Mouse (Mus musculus): ENCODE data around the gene Rcc2. TPM values are rescaled to one million over a fixed set of nuclear protein-coding genes. Genes with fewer than 3 reads are reported as not detected.
A peak's percentile ranks its signal among the peaks of the same experiment; 100 is the strongest.

Gene Rcc2
- polyA plus RNA-seq, 1 experiment from 2014 or later: 38.5 TPM

DNA sequence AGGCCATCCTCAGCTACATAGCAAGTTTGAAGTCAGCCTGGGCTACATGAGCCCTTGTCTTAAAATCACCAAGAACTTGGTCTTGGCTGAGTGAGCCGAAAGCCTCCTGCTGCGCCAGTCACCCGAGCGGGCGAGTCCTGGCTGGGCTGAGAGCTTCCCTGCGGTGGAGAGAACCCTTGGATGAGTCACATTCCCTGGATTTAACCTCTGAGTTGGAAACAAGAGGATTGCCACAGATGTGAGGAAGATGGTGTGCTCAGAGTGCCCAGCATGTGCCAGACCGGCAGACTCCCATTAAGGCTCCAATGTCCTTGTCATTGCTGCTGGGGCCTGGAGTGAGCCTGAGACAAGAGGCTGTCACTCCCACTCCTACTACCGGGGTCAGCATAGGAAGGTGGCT is 32.5 kb upstream of the Rcc2 start:
- no peak for ATAC-seq (ENCODE audit: insufficient number of reproducible peaks, low FRiP score)
- no peaks in the 10 kb centered on the region for H3K36me3 ChIP-seq
- no peak overlapping the region for H3K4me3 ChIP-seq
- no peak overlapping the region for H3K4me2 ChIP-seq
- no peaks in the 10 kb centered on the region for H3K27me3 ChIP-seq (replicated peaks)
- WGBS: 69% methylated on average over 8 of the region's 8 CpGs
- H3K9ac ChIP-seq: no peak overlapping the region
- no peak overlapping the region for H3K27ac ChIP-seq (ENCODE audit: poor library complexity, severe bottlenecking)
- H3K4me1 ChIP-seq (replicated peaks): peaks cover 11% of the 10 kb centered on the region
- no peaks in the 10 kb centered on the region for H3K9me3 ChIP-seq (replicated peaks)

DNA sequence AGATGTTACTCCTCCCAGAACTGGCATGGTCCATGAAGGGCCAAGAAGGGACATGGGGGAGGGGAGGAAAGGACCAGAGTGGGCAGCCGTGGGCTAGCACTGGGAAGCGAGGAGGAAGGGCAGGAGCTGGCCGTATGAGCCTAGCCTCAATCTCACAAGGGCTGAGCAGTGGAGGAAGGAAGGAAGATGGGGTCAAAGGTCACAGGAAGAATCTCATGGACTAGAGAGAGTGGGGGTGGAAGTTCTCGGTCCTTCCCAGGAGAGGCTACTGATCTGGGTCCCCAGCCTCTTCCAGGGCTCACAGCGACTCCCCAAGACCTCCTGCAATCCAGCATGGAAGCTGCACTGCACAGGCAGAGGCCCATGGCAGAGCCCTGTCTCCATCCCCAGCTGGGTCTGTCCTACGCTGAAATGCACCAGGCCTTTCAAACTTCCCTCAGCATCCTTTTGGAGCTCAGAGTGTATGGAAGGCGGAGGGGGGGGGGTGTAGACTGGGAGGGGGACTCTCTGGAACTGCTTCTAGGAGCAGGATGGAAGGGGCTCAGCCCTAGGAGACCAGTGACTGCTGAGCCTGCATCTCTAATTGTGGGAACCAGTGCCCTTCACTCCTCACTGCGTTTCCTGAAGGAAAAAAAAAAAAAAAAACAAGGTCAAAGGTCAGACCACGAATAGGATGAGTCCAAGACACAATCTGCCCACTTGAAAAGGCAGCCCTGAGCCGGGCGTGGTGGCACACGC is 26.6 kb upstream of the Rcc2 start:
- H3K27ac ChIP-seq (ENCODE audit: poor library complexity, severe bottlenecking): no peak overlapping the region
- H3K4me3 ChIP-seq: no peak overlapping the region
- 53% methylated on average over 12 of the region's 12 CpGs for WGBS
- H3K4me2 ChIP-seq: no peak overlapping the region
- H3K9ac ChIP-seq: no peak overlapping the region
- 0 out of 2 replicates have a peak, but pooled peaks cover 4% of the 10 kb centered on the region for H3K4me1 ChIP-seq (replicated peaks)
- peak; percentile 51; the same call in 1 of the 2 replicates for ATAC-seq (ENCODE audit: insufficient number of reproducible peaks, low FRiP score)
- no peaks in the 10 kb centered on the region for H3K36me3 ChIP-seq
- H3K27me3 ChIP-seq (replicated peaks): no peaks in the 10 kb centered on the region
- no peaks in the 10 kb centered on the region for H3K9me3 ChIP-seq (replicated peaks)

DNA sequence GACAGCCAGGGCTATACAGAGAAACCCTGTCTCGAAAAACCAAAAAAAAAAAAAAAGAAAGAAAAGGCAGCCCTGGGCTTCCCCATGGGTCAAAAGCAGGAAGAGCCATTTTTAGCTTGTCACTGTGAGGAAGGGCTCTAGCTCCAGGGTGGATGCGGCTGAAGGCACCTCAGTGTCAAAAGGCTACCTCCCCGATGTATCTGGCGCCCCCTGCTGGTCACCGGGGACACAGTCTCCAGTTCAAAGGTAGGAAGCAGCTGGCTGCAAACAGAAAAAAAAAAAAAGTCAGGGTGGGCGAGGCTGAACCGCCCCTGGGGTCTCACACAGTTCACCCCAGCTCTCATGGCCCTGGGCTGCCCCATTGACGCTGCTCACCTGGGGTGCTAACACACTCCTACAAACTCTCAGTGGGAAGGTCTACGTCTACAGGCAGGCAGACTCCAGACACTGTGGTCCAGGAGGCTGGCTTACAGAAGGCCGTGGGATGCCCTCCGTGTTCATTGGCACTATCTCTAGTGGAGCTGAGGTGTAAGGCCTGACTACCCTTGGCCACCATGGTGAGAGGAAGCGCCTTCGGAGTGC is 25.9 kb upstream of the Rcc2 start:
- no peak overlapping the region for H3K9ac ChIP-seq
- ATAC-seq (ENCODE audit: insufficient number of reproducible peaks, low FRiP score): no peak
- no peak overlapping the region for H3K27ac ChIP-seq (ENCODE audit: poor library complexity, severe bottlenecking)
- no peaks in the 10 kb centered on the region for H3K36me3 ChIP-seq
- 0 out of 2 replicates have a peak, but pooled peaks cover 4% of the 10 kb centered on the region for H3K4me1 ChIP-seq (replicated peaks)
- no peaks in the 10 kb centered on the region for H3K9me3 ChIP-seq (replicated peaks)
- no peak overlapping the region for H3K4me2 ChIP-seq
- no peaks in the 10 kb centered on the region for H3K27me3 ChIP-seq (replicated peaks)
- H3K4me3 ChIP-seq: no peak overlapping the region
- WGBS: 28% methylated on average over 11 of the region's 13 CpGs

DNA sequence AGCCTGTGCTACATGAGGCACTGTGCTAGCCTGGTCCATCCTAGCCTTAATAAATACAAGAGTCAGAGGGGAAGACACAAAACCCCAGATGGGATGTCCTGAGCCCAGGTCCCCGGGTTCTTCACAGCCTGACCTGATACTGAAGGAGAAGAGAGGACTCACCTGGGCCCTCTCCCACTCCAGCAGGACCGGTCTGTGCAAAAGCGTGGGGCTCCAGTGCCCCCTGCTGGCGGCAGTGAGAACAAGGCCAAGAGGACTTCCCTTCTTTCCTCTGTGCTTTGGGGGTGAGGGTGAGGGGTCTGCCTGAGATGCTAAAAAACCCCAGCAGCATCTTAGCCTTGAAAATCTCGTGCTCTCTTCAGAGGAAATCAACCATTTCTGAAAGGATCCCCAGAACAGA is 21.3 kb upstream of the Rcc2 start:
- peaks cover 8% of the 10 kb centered on the region for H3K4me1 ChIP-seq (replicated peaks)
- 0 out of 2 replicates have a peak, but pooled peaks have one; percentile 18 for ATAC-seq (ENCODE audit: insufficient number of reproducible peaks, low FRiP score)
- no peaks in the 10 kb centered on the region for H3K9me3 ChIP-seq (replicated peaks)
- no peak overlapping the region for H3K4me3 ChIP-seq
- H3K27me3 ChIP-seq (replicated peaks): no peaks in the 10 kb centered on the region
- WGBS: 16% methylated on average over 5 of the region's 5 CpGs
- H3K27ac ChIP-seq (ENCODE audit: poor library complexity, severe bottlenecking): no peak overlapping the region
- no peak overlapping the region for H3K4me2 ChIP-seq
- H3K9ac ChIP-seq: no peak overlapping the region
- no peaks in the 10 kb centered on the region for H3K36me3 ChIP-seq

DNA sequence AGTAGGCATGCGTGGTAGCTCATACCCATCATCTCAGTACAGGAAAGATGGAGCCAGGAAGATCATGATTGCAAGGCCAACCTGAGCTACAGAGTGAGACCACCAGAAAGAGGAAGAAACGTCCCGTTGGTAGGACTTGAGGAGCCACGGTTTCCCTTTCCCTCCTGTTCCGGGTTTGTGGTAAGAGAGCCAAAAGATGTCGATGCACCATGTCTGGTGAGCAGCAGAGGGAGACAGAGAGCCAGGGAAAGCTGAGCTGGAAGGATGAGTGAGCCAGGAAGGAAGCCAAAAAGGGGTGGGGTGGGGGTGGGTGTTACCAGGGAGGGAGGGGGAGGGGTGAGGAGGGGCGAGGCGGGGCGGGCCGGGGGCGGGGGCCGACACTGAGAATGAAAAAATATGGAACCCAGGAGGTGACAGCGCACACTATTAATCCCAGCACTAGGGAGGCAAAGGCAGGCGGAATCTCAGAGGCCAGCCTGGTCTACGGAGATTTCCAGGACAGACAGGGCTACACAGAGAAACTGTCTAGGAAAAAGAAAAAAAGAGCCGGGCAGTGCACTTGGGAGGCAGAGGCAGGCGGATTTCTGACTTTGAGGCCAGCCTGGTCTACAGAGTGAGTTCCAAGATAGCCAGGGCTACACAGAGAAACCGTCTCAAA is 20.5 kb upstream of the Rcc2 start:
- Histone ChIP-seq H3K4me3 (0 out of 2 replicates have a peak overlapping the region, but pooled peaks have one; percentile 24), H3K27me3 (replicated peaks) (0 out of 2 replicates have a peak, but pooled peaks cover under 1% of the 10 kb centered on the region), H3K9me3 (replicated peaks) (no peaks in the 10 kb centered on the region), H3K4me1 (replicated peaks) (peaks cover 16% of the 10 kb centered on the region), H3K4me2 (peak overlapping the region; percentile 43), H3K27ac (ENCODE audit: poor library complexity, severe bottlenecking) (no peak overlapping the region), H3K9ac (0 out of 2 replicates have a peak overlapping the region, but pooled peaks have one; percentile 17), H3K36me3 (no peaks in the 10 kb centered on the region)
- WGBS: 21% methylated on average over 18 of the region's 18 CpGs
- 0 out of 2 replicates have a peak, but pooled peaks have one; percentile 23 for ATAC-seq (ENCODE audit: insufficient number of reproducible peaks, low FRiP score)

DNA sequence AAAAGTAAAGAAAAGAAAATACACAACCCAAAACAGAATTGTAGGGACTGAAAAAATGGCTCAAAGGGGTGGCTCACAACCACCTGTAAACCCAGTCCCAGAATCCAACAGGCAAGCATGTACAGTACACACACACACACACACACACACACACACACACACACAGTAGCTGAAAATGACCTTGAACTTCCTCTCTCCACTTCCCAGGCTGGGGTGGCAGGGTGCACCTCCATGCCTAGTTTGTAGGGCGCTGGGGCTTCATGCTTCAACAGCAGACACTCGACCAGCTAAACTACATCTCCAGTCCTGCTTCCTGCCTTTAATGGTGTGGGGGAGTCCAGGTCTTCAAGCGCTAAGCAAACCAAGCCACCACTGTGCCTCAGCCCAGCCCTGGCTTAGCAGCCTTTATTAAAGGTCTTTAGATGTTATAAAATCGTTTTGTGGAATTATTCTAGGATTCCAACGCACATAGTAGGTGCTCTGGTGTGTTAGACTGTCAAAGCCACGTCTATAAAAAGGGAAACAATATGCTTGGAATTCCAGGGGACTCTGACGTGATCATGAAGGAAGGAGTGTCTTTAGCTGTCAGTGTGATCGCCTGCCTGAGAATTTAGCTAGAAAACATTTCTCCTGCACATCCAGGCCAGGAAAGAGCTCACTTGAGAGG is 19.5 kb upstream of the Rcc2 start:
- 47% methylated on average over 8 of the region's 8 CpGs for WGBS
- H3K9me3 ChIP-seq (replicated peaks): no peaks in the 10 kb centered on the region
- H3K4me3 ChIP-seq: no peak overlapping the region
- H3K9ac ChIP-seq: no peak overlapping the region
- H3K4me1 ChIP-seq (replicated peaks): peaks cover 21% of the 10 kb centered on the region
- no peak overlapping the region for H3K4me2 ChIP-seq
- H3K27ac ChIP-seq (ENCODE audit: poor library complexity, severe bottlenecking): no peak overlapping the region
- H3K36me3 ChIP-seq: no peaks in the 10 kb centered on the region
- no peak for ATAC-seq (ENCODE audit: insufficient number of reproducible peaks, low FRiP score)
- H3K27me3 ChIP-seq (replicated peaks): 0 out of 2 replicates have a peak, but pooled peaks cover 7% of the 10 kb centered on the region

DNA sequence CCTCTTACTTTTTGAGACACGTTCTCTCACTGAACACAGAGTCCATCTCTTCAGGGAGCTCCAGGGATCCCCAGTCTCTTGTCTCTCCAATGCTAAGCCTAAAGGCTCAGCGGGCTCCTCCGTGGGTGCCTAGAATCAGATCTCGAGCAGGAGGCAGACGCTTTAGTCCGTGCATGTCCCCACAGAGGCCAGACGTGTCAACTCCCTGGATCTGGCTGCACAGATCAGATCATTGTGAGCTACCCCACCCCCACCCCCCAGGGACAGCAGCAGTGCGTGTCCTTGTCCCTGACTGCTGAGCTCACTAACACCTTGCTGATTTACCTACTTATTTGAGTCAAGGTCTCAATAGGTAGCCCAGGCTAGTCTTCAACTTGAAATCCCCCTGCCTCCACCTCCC is 16.7 kb upstream of the Rcc2 start:
- ATAC-seq (ENCODE audit: insufficient number of reproducible peaks, low FRiP score): no peak
- H3K9ac ChIP-seq: peak overlapping the region; percentile 44; the same call in 1 of the 2 replicates
- H3K4me3 ChIP-seq: 0 out of 2 replicates have a peak overlapping the region, but pooled peaks have one; percentile 31
- no peaks in the 10 kb centered on the region for H3K36me3 ChIP-seq
- H3K4me1 ChIP-seq (replicated peaks): peaks cover 21% of the 10 kb centered on the region
- 0 out of 2 replicates have a peak, but pooled peaks cover 7% of the 10 kb centered on the region for H3K27me3 ChIP-seq (replicated peaks)
- no peak overlapping the region for H3K27ac ChIP-seq (ENCODE audit: poor library complexity, severe bottlenecking)
- no peaks in the 10 kb centered on the region for H3K9me3 ChIP-seq (replicated peaks)
- WGBS: 26% methylated on average over 8 of the region's 8 CpGs
- peak overlapping the region; percentile 69 for H3K4me2 ChIP-seq

DNA sequence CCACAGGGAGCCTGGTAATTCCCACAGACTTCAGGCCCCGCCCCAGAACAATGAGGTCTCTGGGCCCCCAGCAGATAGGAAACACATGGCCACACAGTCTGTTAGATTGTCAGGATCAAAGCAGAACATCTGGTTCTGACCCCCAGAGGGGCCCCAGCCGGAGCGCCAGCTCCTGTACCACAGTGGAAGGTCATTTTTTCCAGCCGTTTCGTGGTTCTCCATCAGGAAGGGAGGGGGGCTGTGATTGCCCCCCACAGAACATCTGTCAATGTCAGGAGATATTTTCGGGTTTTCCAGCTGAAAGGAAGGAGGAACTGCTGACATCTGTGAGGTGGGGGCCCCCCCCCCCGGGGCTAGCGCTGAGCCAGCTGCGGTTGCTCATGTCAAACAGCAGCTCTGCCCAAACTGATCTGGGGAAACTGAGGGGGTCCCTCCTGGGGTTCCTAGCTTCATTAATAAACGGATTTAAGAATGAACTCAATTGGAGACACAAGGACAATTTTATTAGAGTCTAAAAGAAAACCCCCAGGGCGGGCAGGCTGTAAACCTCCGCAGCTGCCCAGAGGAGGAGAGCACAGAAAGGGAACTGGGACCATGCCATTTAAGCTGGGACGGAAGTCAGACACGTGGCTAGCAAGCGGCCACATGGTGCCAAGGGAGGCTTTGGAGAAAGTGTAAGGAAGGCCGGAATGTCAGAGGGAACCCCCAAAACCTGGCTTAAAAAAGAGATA is 16.0 kb upstream of the Rcc2 start:
- ATAC-seq (ENCODE audit: insufficient number of reproducible peaks, low FRiP score): peak; percentile 62; the same call in 1 of the 2 replicates
- H3K9me3 ChIP-seq (replicated peaks): no peaks in the 10 kb centered on the region
- peaks cover 21% of the 10 kb centered on the region for H3K4me1 ChIP-seq (replicated peaks)
- 4% methylated on average over 16 of the region's 16 CpGs for WGBS
- peak overlapping the region; percentile 69 for H3K4me2 ChIP-seq
- H3K27ac ChIP-seq (ENCODE audit: poor library complexity, severe bottlenecking): no peak overlapping the region
- 0 out of 2 replicates have a peak, but pooled peaks cover 7% of the 10 kb centered on the region for H3K27me3 ChIP-seq (replicated peaks)
- H3K4me3 ChIP-seq: peak overlapping the region; percentile 31
- peak overlapping the region; percentile 44; the same call in 1 of the 2 replicates for H3K9ac ChIP-seq
- no peaks in the 10 kb centered on the region for H3K36me3 ChIP-seq

DNA sequence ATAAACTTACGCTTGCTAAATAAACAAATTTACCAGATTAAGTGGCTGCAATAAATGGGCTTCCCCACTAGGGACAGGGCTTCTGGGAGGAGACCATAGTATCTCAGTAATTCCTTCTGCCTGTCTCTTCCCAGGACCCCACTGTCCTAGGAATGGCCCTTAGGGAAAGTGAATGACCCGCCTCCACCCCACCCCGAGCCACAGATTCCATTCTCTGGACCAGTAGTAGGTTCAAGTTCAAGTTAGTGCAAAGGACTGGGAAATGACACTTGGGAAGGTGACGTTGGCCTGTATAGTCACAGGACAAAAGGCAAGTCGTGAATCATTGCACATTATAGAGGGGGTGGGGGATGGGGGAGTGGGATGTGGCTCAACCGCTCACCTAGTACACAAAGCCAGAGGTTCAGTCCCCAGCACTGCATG is 15.4 kb upstream of the Rcc2 start:
- WGBS: 35% methylated on average over 6 of the region's 6 CpGs
- Histone ChIP-seq H3K4me1 (replicated peaks) (peaks cover 21% of the 10 kb centered on the region), H3K4me2 (peak overlapping the region; percentile 69), H3K4me3 (no peak overlapping the region), H3K9me3 (replicated peaks) (no peaks in the 10 kb centered on the region), H3K27me3 (replicated peaks) (0 out of 2 replicates have a peak, but pooled peaks cover 7% of the 10 kb centered on the region), H3K9ac (no peak overlapping the region), H3K36me3 (no peaks in the 10 kb centered on the region), H3K27ac (ENCODE audit: poor library complexity, severe bottlenecking) (no peak overlapping the region)
- ATAC-seq (ENCODE audit: insufficient number of reproducible peaks, low FRiP score): no peak

DNA sequence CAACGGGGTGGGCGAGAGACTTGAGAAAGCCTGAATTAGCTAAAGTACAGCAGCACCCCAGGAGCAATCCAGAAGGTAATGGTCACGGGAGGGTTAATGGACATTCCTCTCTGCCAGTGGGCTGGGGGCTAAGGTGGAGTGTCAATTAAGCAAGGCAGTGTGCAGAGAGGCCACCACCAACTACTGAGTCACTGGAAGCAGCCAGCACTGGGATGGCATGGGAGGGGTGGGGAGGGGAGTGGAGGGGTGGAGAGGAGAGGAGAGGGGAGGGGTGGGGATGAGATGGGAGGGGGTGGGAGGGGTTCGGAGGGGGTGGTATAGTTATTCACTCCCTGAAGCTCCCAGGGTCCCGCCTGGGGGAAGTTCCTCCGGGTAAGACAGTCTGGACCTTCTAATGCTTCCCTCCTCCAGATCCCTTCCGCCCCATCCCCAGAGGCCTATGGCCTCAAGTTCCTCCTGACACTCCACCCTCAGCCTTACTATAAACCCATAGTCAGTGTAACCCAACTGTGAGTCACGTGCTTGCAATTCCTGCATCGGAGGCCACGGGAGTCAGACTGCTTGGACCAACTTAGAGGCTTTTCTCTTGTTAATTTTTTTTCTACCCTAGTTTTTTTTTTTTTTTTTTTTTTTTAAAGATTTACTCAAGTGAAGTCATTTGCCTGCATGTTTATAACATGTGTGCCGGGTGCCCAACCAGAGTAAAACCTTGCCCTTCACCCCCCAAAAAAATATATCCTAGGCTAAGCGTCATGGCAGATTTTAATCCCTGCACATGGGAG is 12.1 kb upstream of the Rcc2 start:
- WGBS: 58% methylated on average over 12 of the region's 12 CpGs

More for the DNA sequence above, 12.1 kb upstream of the Rcc2 start:
- H3K4me2 ChIP-seq: no peak overlapping the region
- H3K9me3 ChIP-seq (replicated peaks): no peaks in the 10 kb centered on the region
- H3K4me1 ChIP-seq (replicated peaks): peaks cover 19% of the 10 kb centered on the region
- no peak overlapping the region for H3K9ac ChIP-seq
- H3K36me3 ChIP-seq: no peaks in the 10 kb centered on the region
- H3K4me3 ChIP-seq: no peak overlapping the region
- ATAC-seq (ENCODE audit: insufficient number of reproducible peaks, low FRiP score): no peak
- H3K27me3 ChIP-seq (replicated peaks): 0 out of 2 replicates have a peak, but pooled peaks cover 11% of the 10 kb centered on the region
- no peak overlapping the region for H3K27ac ChIP-seq (ENCODE audit: poor library complexity, severe bottlenecking)

Measured in heart, embryonic 12.5 days (tissue).